Mouse (Mus musculus): ENCODE results near the gene Vasn. TPM values are rescaled to one million over a fixed set of nuclear protein-coding genes. Genes with fewer than 3 reads are reported as not detected.
A peak's percentile ranks its signal among the peaks of the same experiment; 100 is the strongest.
"Not testable (repeated sequence)": the region's sequence is repeated elsewhere in the genome, so short reads cannot be mapped to it uniquely, and the experiment has no call there.

Vasn gene
- polyA plus RNA-seq, 1 experiment from 2014 or later: 18.0 TPM

GRCm38 (mm10) chr16:4683581-4684456 is 44.1 kb downstream of the Vasn start:
- TF ChIP-seq CTCF (IDR thresholded peaks at IDR 0.05) (0 out of 2 replicates have a peak, but pooled peaks have one; percentile 0), EP300 (IDR thresholded peaks at IDR 0.05) (no peak)

GRCm38 (mm10) chr16:4684457-4684791 is 44.7 kb downstream of the Vasn start:
- H3K27me3 ChIP-seq (replicated peaks; ENCODE audit: insufficient read depth, low read length): no peaks in the 10 kb centered on the region
- WGBS: under 1% methylated on average over 9 of the region's 9 CpGs
- H3K9ac ChIP-seq (replicated peaks; ENCODE audit: low read depth): peak overlapping the region; percentile 79
- H3K4me1 ChIP-seq (ENCODE audit: insufficient read depth, low read depth, low read length): peaks cover 4% of the 10 kb centered on the region; the same call in 1 of the 2 replicates
- H3K4me3 ChIP-seq (ENCODE audit: low read depth, low read length): peak overlapping the region; percentile 90
- peak overlapping the region; percentile 85 for H3K4me2 ChIP-seq (replicated peaks; ENCODE audit: low read depth, low read length)
- no peaks in the 10 kb centered on the region for H3K36me3 ChIP-seq (ENCODE audit: insufficient read depth, low read length)
- no peaks in the 10 kb centered on the region for H3K9me3 ChIP-seq (ENCODE audit: low read length)
- no peak overlapping the region for H3K27ac ChIP-seq (ENCODE audit: low read length)
- ATAC-seq: no peak
- TF ChIP-seq EP300 (IDR thresholded peaks at IDR 0.05) (no peak), CTCF (IDR thresholded peaks at IDR 0.05) (no peak)
- DNase-seq (ENCODE audit: low spot score): peak; percentile 16

More at GRCm38 (mm10) chr16:4683581-4684456, 44.1 kb downstream of the Vasn start:
- Histone ChIP-seq H3K9ac (replicated peaks; ENCODE audit: low read depth) (peak overlapping the region; percentile 79), H3K4me1 (ENCODE audit: insufficient read depth, low read depth, low read length) (peaks cover 7% of the 10 kb centered on the region; the same call in 1 of the 2 replicates), H3K27ac (ENCODE audit: low read length) (peak overlapping the region; percentile 65), H3K9me3 (ENCODE audit: low read length) (no peaks in the 10 kb centered on the region), H3K36me3 (ENCODE audit: insufficient read depth, low read length) (no peaks in the 10 kb centered on the region), H3K4me3 (ENCODE audit: low read depth, low read length) (peak overlapping the region; percentile 90), H3K4me2 (replicated peaks; ENCODE audit: low read depth, low read length) (peak overlapping the region; percentile 85), H3K27me3 (replicated peaks; ENCODE audit: insufficient read depth, low read length) (no peaks in the 10 kb centered on the region)
- ATAC-seq: peak; percentile 86
- peak; percentile 96 for DNase-seq (ENCODE audit: low spot score)
- under 1% methylated on average over 54 of the region's 54 CpGs for WGBS

GRCm38 (mm10) chr16:4689371-4689770 is 49.6 kb downstream of the Vasn start:
- peak; percentile 31 for TF ChIP-seq CTCF (IDR thresholded peaks at IDR 0.05)
- H3K4me1 ChIP-seq (ENCODE audit: insufficient read depth, low read depth, low read length); H3K4me2 ChIP-seq (replicated peaks; ENCODE audit: low read depth, low read length); H3K27ac ChIP-seq (ENCODE audit: low read length); DNase-seq (ENCODE audit: low spot score); H3K9me3 ChIP-seq (ENCODE audit: low read length); ATAC-seq; H3K27me3 ChIP-seq (replicated peaks; ENCODE audit: insufficient read depth, low read length); H3K9ac ChIP-seq (replicated peaks; ENCODE audit: low read depth); H3K4me3 ChIP-seq (ENCODE audit: low read depth, low read length): not testable (repeated sequence)
- 99% methylated on average over 4 of the region's 4 CpGs for WGBS
- peaks cover 23% of the 10 kb centered on the region for H3K36me3 ChIP-seq (ENCODE audit: insufficient read depth, low read length)

Other genes starting within 250 kb of the Vasn start
- 2.9 and 3.1 TPM in 2 replicates for gene Adcy9, start 219.4 kb upstream of the Vasn start, polyA plus RNA-seq (2015; fragmentation: Nextera tagmentation; extraction: Ambion mirVana)
- gene Srl, start 98.1 kb upstream of the Vasn start, polyA plus RNA-seq (2015; fragmentation: Nextera tagmentation; extraction: Ambion mirVana): 5.5 and 6.6 TPM in 2 replicates
- 5.7 and 6.4 TPM in 2 replicates for gene Tfap4, start 80.1 kb upstream of the Vasn start, polyA plus RNA-seq (2015; fragmentation: Nextera tagmentation; extraction: Ambion mirVana)
- 20.7 and 26.5 TPM in 2 replicates for gene Glis2, start 45.2 kb upstream of the Vasn start, polyA plus RNA-seq (2015; fragmentation: Nextera tagmentation; extraction: Ambion mirVana)
- gene Pam16, start 15.0 kb upstream of the Vasn start, polyA plus RNA-seq (2015; fragmentation: Nextera tagmentation; extraction: Ambion mirVana): 76.2 and 78.4 TPM in 2 replicates
- gene Dnaja3, start within 50 bp of the Vasn start, polyA plus RNA-seq (2015; fragmentation: Nextera tagmentation; extraction: Ambion mirVana): 37.8 and 38.9 TPM in 2 replicates
- gene Coro7, start 39.8 kb downstream of the Vasn start, polyA plus RNA-seq (2015; fragmentation: Nextera tagmentation; extraction: Ambion mirVana): 8.7 and 9.0 TPM in 2 replicates
- 6.0 and 7.1 TPM in 2 replicates for gene Nmral1, start 79.4 kb downstream of the Vasn start, polyA plus RNA-seq (2015; fragmentation: Nextera tagmentation; extraction: Ambion mirVana)
- gene Hmox2, start 86.4 kb downstream of the Vasn start, polyA plus RNA-seq (2015; fragmentation: Nextera tagmentation; extraction: Ambion mirVana): 92.4 and 97.9 TPM in 2 replicates
- gene Cdip1, start 150.4 kb downstream of the Vasn start, polyA plus RNA-seq (2015; fragmentation: Nextera tagmentation; extraction: Ambion mirVana): 57.5 and 68.2 TPM in 2 replicates
- gene 4930562C15Rik, start 195.5 kb downstream of the Vasn start, polyA plus RNA-seq (2015; fragmentation: Nextera tagmentation; extraction: Ambion mirVana): 2.2 and 2.4 TPM in 2 replicates
- gene Ubald1, start 240.4 kb downstream of the Vasn start, polyA plus RNA-seq (2015; fragmentation: Nextera tagmentation; extraction: Ambion mirVana): 33.7 and 39.5 TPM in 2 replicates
- 75.6 and 76.7 TPM in 2 replicates for gene Mgrn1, start 246.3 kb downstream of the Vasn start, polyA plus RNA-seq (2015; fragmentation: Nextera tagmentation; extraction: Ambion mirVana)